Mouse (Mus musculus) forelimb bud, embryonic 11.5 days (tissue): Measurements from ENCODE around the gene Gm14180.
"Not testable (repeated sequence)": the region's sequence is repeated elsewhere in the genome, so short reads cannot be mapped to it uniquely, and the experiment has no call there.

ENCODE experiments used
- DNase-seq: peaks from one replicate; pipeline ENCODE4 v3.0.0-alpha.2; 2012; ENCODE audit warnings: low read depth, low spot score

Gene Gm14180

DNA sequence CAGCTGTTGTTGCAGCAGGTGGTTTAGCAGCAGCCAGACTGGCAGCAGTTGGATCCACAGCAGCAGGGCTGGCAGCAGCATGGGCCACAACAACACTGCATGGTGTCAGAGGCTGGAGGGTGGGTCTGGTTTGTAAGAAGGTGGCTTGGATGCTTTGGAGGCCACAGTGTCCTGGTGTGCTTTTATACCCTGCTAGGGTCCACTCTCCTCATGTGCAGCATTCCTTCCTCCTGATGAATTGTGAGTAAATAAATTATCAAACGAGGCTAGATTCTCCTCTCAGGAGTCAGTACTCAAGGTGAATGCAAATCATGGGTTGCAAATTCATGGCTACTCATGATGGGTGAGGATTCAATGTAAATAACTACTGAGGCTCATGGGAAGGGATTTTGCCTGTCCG is at the start of gene Gm14180:
Gm14180 (minus strand) TSS at position 101 of the 400 bp plus-strand sequence.
- no peak for DNase-seq

- DNase-seq = no peak
Measured at GRCm38 (mm10) chr11:99780604-99781003, 46.5 kb upstream of the Gm14180 start, which contains the start of gene Krtap4-8. Gene Krtap4-8, minus strand, starts transcription at chr11:99780704.

DNA sequence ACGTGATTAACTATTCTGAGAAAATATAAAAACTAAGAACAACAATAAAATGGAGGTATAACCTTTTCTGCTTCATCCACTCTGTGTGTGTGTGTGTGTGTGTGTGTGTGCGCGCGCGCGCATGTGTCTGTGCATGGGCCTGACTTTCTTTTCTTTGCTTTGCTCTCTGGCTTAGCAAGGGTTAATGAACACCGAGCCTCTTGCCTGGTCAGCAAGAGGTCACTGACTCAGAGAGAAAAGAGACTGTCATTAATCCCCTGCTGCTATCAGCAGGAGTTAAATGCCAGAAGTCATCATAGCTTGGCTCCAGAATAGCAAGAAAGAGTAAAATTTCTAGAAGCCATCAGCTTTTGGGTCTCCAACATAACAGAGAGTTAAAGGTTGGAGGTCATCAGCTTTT is 44.3 kb upstream of the Gm14180 start:
- no peak for DNase-seq

DNA sequence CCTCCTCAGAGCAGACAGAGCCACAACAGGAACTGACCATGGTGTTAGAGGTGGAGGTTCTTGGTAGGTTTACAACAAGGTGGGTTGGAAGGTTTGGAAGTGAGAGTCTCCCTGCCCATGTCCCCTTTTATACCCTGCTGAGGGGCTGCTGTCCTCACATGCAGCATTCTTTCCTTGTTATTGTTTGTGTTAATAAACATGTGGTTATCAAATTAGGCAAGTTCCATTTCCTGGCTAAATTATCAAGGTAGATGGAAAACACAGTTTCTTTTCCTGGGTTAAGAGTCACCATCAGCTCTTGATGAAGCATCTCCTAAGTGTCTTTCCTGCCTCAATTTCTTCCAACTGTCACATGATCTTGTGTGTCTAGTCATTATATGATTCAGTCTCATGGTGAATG is 38.7 kb upstream of the Gm14180 start, which contains the start of gene Gm11595:
Gm11595 (minus strand) TSS at position 101 of the 400 bp plus-strand sequence.
- not testable (repeated sequence) for DNase-seq

GRCm38 (mm10) chr11:99768410-99768809 is 34.3 kb upstream of the Gm14180 start:
- no peak for DNase-seq

- no peak for DNase-seq
Measured at GRCm38 (mm10) chr11:99758877-99759276, 24.8 kb upstream of the Gm14180 start.

DNA sequence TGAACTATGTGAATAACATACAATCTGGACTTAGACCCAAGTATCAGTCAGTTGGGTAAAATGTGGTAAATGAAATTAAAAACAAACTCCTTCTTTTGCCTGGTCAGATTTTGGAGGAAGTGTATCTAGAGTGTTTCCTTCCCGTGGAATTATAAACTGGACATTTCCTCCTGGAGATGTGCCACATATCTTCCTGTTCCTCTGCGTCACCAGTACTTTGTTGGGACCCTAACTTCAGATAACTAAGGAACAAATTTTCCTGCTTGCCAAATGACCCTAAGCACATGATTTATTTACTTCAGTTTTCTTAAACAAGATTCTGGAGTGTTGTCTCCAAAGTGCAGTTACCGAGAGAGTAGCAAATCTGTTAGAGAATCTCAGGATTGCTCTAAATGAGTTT is 9.9 kb upstream of the Gm14180 start:
- no peak for DNase-seq

- DNase-seq = no peak
Measured at GRCm38 (mm10) chr11:99724061-99724460, 10.0 kb downstream of the Gm14180 start.

GRCm38 (mm10) chr11:99718759-99719158 is 15.3 kb downstream of the Gm14180 start:
- no peak for DNase-seq

DNA sequence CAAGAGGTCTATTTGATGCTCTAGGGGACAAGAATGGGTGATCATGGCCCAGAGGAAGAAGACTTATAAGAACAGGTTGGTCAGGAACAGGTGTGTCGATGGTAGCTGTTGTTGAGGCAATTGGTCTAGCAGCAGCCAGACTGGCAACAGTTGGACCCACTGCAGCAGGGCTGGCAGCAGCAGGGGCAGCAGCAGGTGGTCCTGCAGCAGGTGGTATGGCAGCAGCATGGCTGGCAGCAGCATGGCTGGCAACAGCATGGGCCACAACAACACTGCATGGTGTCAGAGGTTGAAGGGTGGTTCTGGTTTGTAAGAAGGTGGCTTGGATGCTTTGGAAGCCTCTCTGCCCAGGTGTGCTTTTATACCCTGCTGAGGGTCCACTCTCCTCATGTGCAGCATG is 43.6 kb downstream of the Gm14180 start, which contains the start of gene Gm14190:
Gm14190 (minus strand) TSS at position 278 of the 400 bp plus-strand sequence.
- no peak for DNase-seq

DNA sequence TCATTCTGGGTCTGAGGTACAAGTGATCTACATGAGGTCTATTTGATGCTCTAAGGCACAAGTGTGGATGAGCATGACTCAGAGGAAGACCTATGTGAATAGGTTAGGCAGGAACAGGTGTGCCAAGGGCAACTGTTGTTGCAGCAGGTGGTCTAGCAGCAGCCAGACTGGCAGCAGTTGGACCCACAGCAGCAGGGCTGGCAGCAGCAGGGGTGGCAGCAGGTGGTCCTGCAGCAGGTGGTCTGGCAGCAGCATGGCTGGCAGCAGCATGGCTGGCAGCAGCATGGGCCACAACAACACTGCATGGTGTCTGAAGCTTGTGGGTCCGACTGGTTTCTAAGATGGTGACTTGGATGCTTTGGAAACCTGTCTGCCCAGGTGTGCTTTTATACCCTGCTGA is 48.9 kb downstream of the Gm14180 start:
- not testable (repeated sequence) for DNase-seq
